Mouse (Mus musculus) hindbrain, embryonic 11.5 days (tissue): ENCODE results near the gene Dner. TPM values are rescaled to one million over a fixed set of nuclear protein-coding genes. Genes with fewer than 3 reads are reported as not detected.

Experiments
- ATAC-seq: fragments of 200-750 bp; cut with Nextera tagmentation; 2 replicates; pipeline ENCODE4 v1.8.0; 2017; ENCODE audit warnings: mild to moderate bottlenecking, moderate TSS enrichment, moderate library complexity; ENCODE audit not compliant: low FRiP score
- DNase-seq: peaks from one replicate; pipeline ENCODE4 v3.0.0-alpha.2; 2015; ENCODE audit warnings: low spot score
- H3K27ac ChIP-seq: fragments of 300-500 bp; sonication (generic); 2 replicates; pipeline ENCODE4 v1.5.1; 2014; ENCODE audit warnings: mild to moderate bottlenecking, low read depth, low read length
- H3K27me3 ChIP-seq: fragments of 300-500 bp; sonication (generic); 2 replicates; pipeline ENCODE4 v1.6.1; 2014; ENCODE audit warnings: mild to moderate bottlenecking, low read length, moderate library complexity, mixed read lengths; ENCODE audit not compliant: control insufficient read depth, insufficient read depth
- H3K36me3 ChIP-seq: fragments of 300-500 bp; sonication (generic); 2 replicates; pipeline ENCODE4 v1.6.1; 2014; ENCODE audit warnings: mild to moderate bottlenecking, low read length, moderate library complexity, mixed read lengths; ENCODE audit not compliant: control insufficient read depth, insufficient read depth
- H3K4me1 ChIP-seq: fragments of 300-500 bp; sonication (generic); replicated peaks from 2 replicates; pipeline ENCODE4 v1.6.1; 2014; ENCODE audit warnings: low read length, mixed read lengths; ENCODE audit not compliant: control insufficient read depth, insufficient read depth
- H3K4me2 ChIP-seq: fragments of 300-500 bp; sonication (generic); replicated peaks from 2 replicates; pipeline ENCODE4 v1.6.1; 2014; ENCODE audit warnings: mild to moderate bottlenecking, low read depth, low read length
- H3K4me3 ChIP-seq: fragments of 300-500 bp; sonication (generic); 2 replicates; pipeline ENCODE4 v1.5.1; 2014; ENCODE audit warnings: low read depth, low read length
- H3K9ac ChIP-seq: fragments of 300-500 bp; sonication (generic); 2 replicates; pipeline ENCODE4 v1.6.1; 2014; ENCODE audit warnings: low read depth, low read length
- H3K9me3 ChIP-seq: fragments of 300-500 bp; sonication (generic); 2 replicates; pipeline ENCODE4 v1.6.1; 2016; ENCODE audit warnings: low read length; ENCODE audit not compliant: control insufficient read depth
- WGBS: fragments of 180-500 bp; shearing (Covaris S2); extraction: QIAGEN DNeasy Blood & Tissue Kit; methylation state at CpG from one replicate; pipeline ENCODE4 v1.1.7; 2014; 5-methylcytosine and 5-hydroxymethylcytosine counted together
- polyA plus RNA-seq: library from polyadenylated mRNA; unstranded; fragments of >200 nt; fragmentation: Nextera tagmentation; extraction: Ambion mirVana; gene quantifications from 2 replicates; pipeline ENCODE4 v1.2.1, GENCODE M21; 2014

Gene Dner
- polyA plus RNA-seq, 1 experiment from 2014 or later: 44.7 TPM

DNA sequence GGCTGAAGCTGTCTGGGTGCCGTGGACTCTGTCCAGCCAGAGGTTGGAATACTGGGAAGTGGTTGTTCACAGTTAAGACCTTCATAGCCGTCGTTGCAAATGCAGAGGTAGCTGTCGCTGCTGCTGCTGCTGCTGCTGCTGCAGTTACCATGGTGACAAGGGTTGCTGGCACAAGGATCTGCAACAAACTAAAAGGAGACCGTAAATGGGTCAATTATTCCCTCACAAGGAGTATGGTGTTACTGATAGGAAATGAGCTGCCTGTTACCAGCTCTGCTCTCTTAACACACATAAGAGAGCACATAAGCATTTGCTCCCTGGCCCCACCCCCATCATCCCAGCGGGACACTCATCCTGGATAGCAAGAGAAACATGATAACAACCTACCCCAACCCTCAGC, 110.6 kb downstream of the Dner start:
- Histone ChIP-seq H3K9me3 (no peaks in the 10 kb centered on the region), H3K36me3 (no peaks in the 10 kb centered on the region), H3K4me1 (0 out of 2 replicates have a peak, but pooled peaks cover 2% of the 10 kb centered on the region), H3K4me3 (no peak overlapping the region), H3K27ac (no peak overlapping the region), H3K9ac (no peak overlapping the region), H3K27me3 (no peaks in the 10 kb centered on the region), H3K4me2 (no peak overlapping the region)
- ATAC-seq (peak; percentile 58), DNase-seq (peak; percentile 25)
- WGBS: 7% methylated on average over 6 of the region's 6 CpGs

DNA sequence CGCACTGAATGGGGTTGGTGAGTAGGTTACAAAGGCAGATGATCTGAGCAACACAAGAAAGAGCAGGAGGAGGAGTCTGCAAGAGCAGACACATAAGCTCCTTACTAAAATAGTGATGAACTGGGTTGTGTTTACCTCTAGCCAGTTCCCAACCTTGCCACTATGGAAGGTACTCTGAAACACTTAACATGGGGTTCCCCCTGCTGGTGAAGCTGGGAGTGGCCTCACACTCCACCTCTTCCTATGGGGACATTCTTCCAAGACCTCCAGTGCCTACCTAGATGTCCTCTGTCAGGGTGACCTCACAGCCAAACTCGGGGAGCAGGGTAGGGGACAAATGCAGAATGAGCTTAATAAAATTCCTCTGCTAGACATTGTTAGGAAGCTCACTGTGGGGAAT, 114.2 kb downstream of the Dner start:
- no peak overlapping the region for H3K9ac ChIP-seq
- 49% methylated on average over 2 of the region's 2 CpGs for WGBS
- no peaks in the 10 kb centered on the region for H3K9me3 ChIP-seq
- no peak overlapping the region for H3K4me2 ChIP-seq
- ATAC-seq (peak; percentile 36; the same call in 1 of the 2 replicates), DNase-seq (peak; percentile 58)
- no peaks in the 10 kb centered on the region for H3K36me3 ChIP-seq
- no peak overlapping the region for H3K27ac ChIP-seq
- no peak overlapping the region for H3K4me3 ChIP-seq
- no peaks in the 10 kb centered on the region for H3K27me3 ChIP-seq
- 0 out of 2 replicates have a peak, but pooled peaks cover 2% of the 10 kb centered on the region for H3K4me1 ChIP-seq

DNA sequence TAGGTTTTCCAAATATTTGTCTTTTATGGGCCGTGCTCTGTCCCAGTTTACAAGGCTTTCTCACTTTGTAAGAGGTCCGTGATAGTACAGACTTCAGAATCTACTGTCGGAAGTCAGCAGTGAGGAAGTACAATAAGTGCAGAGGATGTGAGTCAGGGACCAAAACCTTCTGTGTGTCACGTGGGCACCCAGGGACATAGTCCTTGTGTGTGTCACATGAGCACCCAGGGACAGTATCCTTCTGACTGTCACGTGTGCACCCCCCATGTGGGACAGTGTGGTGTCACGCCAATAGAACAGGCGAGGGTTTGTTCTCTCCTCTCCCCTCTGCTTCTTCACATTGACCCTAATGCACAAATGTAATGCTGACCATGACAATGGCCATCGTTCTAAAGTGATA, 134.2 kb downstream of the Dner start:
- H3K27ac ChIP-seq: no peak overlapping the region
- ATAC-seq (no peak), DNase-seq (no peak)
- no peak overlapping the region for H3K4me3 ChIP-seq
- H3K9me3 ChIP-seq: no peaks in the 10 kb centered on the region
- H3K27me3 ChIP-seq: no peaks in the 10 kb centered on the region
- no peaks in the 10 kb centered on the region for H3K4me1 ChIP-seq
- 86% methylated on average over 8 of the region's 8 CpGs for WGBS
- H3K9ac ChIP-seq: no peak overlapping the region
- H3K36me3 ChIP-seq: no peaks in the 10 kb centered on the region
- H3K4me2 ChIP-seq: no peak overlapping the region

DNA sequence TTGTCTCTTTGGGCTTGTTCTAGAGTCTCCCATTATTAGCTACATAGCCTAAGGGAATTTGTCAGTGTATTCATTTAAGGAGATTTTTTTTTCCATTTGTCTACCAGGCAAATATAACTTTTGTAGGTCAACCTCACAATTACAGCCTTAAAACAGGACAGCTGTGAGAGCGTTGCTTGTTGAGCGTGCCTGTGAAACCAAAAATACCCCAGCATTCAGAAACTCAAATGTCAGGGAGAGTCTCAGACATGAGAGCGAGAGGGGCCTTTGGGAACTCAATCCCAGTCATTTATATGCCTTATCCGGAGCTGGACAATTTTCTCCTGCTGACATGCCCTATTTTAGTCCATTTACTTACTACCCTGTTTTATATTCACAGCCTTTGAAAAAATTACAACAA, 134.6 kb downstream of the Dner start:
- Histone ChIP-seq H3K9ac (no peak overlapping the region), H3K9me3 (no peaks in the 10 kb centered on the region), H3K27ac (no peak overlapping the region), H3K4me3 (no peak overlapping the region), H3K27me3 (no peaks in the 10 kb centered on the region), H3K4me1 (no peaks in the 10 kb centered on the region), H3K36me3 (no peaks in the 10 kb centered on the region), H3K4me2 (no peak overlapping the region)
- ATAC-seq (no peak), DNase-seq (no peak)
- WGBS: 79% methylated on average over 4 of the region's 4 CpGs

DNA sequence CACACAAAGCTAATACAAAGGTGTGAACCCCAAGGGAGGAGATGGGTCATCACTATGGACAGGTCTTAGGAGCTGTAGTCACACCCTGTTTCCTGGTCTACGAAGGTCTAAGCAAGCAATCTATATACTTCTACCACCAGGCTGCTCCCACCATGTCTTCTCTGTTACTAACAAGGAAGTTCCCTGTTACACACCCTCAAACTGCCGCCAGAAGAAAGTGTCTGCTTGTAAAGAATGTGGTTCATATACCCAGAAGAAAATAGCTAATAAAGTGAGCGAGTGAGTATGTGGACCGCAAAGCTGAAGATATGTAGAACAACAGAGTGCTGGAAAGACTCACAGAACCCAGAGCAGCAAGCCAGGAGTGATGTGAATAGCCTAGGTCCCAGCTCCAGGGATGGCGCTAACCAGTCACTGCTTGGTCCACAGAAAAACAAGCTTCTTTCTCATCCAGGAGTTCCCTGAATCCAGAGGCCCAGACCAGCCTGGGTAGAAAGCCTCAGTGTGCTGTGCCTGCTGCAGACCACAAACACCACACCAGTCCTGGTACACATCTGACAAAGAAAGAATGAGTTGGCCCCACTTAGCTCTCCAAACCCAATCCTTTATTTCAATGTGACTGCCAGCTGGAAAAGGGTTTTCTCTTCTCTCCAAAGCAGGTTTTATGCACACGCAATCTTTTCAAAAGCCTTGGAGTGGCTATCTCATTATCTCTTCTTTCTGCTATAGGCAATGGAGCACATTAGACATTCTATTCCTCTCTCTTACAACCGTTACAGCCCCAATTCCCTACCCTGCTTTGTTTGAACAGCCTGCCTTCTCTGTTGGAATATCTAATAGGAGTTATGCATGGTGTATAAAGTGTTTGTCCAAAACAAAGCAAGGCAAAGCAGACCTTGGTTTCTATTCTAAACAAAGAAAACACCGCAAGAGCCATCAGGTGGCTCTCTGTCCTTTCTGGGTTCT, 139.2 kb downstream of the Dner start:
- Histone ChIP-seq H3K27ac (no peak overlapping the region), H3K4me2 (no peak overlapping the region), H3K4me1 (no peaks in the 10 kb centered on the region), H3K27me3 (no peaks in the 10 kb centered on the region), H3K9ac (no peak overlapping the region), H3K4me3 (no peak overlapping the region), H3K9me3 (no peaks in the 10 kb centered on the region), H3K36me3 (no peaks in the 10 kb centered on the region)
- DNase-seq (no peak), ATAC-seq (no peak)
- WGBS: 81% methylated on average over 8 of the region's 8 CpGs

- WGBS: 96% methylated on average over 3 of the region's 3 CpGs
- DNase-seq: no peak
- ATAC-seq: no peak
- Histone ChIP-seq H3K36me3 (no peaks in the 10 kb centered on the region), H3K4me1 (no peaks in the 10 kb centered on the region), H3K9me3 (no peaks in the 10 kb centered on the region), H3K4me3 (no peak overlapping the region), H3K27me3 (no peaks in the 10 kb centered on the region), H3K4me2 (no peak overlapping the region), H3K9ac (no peak overlapping the region), H3K27ac (no peak overlapping the region)
Observed at GRCm38 (mm10) chr1:84552005-84552404, 144.0 kb downstream of the Dner start.

DNA sequence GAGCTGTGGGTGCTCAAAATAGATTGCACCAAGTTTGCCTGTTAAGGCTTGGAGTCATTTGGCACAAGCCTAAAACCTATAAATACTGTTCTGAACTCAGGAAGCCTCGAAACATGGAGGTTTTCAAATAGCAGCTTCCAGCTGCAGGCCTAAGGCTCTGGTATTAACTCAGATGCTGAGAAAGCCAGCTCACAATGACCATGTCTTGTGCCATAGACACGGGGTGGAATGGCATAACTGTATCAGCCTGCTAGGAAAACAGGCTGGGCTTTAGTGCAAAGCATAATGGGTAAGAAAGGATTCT, 146.0 kb downstream of the Dner start:
- Histone ChIP-seq H3K27ac (no peak overlapping the region), H3K36me3 (no peaks in the 10 kb centered on the region), H3K4me1 (no peaks in the 10 kb centered on the region), H3K9ac (no peak overlapping the region), H3K27me3 (no peaks in the 10 kb centered on the region), H3K4me2 (no peak overlapping the region), H3K4me3 (no peak overlapping the region), H3K9me3 (no peaks in the 10 kb centered on the region)
- DNase-seq (no peak), ATAC-seq (no peak)
- 71% methylated on average over 2 of the region's 2 CpGs for WGBS

DNA sequence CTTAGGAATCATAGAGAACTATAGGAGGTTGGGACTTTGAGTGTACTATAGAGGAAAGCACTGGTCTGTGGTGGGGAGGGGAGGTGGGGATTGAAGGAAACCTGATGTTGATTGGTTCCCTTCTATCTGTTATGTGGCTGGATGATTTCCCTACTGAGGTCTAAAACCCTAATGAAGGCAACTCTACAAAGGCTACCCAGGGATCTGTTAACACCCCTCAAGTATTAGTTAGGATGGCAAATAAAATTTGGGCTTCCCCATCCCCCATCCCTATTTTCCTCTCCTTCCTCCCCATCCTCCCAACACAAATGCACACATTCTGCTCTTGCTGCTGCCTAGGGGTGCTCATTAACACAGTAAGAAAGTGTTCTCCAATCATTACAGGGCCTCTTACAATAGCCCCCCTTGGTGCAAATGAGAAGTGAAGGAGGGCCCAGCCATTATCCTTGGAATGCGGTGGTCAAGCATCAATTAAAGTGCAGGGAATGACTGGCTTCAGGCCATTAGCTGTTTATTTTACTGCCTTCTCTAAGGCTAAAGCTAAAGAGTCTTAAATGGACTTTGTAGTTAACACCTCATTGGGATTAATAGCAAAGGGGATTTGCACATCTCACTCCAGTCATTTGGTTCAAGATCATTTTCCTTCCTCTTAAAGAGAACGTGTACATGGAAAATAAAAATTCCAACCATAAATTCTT, 146.5 kb downstream of the Dner start:
- no peak overlapping the region for H3K4me2 ChIP-seq
- WGBS: 28% methylated on average over 2 of the region's 2 CpGs
- H3K27me3 ChIP-seq: no peaks in the 10 kb centered on the region
- H3K36me3 ChIP-seq: no peaks in the 10 kb centered on the region
- no peak overlapping the region for H3K27ac ChIP-seq
- no peaks in the 10 kb centered on the region for H3K9me3 ChIP-seq
- H3K9ac ChIP-seq: no peak overlapping the region
- no peaks in the 10 kb centered on the region for H3K4me1 ChIP-seq
- H3K4me3 ChIP-seq: no peak overlapping the region
- no peak for ATAC-seq
- no peak for DNase-seq

GRCm38 (mm10) chr1:84536069-84536468, 160.0 kb downstream of the Dner start:
- no peak for DNase-seq
- Histone ChIP-seq H3K4me2 (no peak overlapping the region), H3K4me3 (no peak overlapping the region), H3K4me1 (no peaks in the 10 kb centered on the region), H3K9ac (no peak overlapping the region), H3K36me3 (no peaks in the 10 kb centered on the region), H3K27ac (no peak overlapping the region), H3K9me3 (no peaks in the 10 kb centered on the region), H3K27me3 (no peaks in the 10 kb centered on the region)
- WGBS: 53% methylated on average over 4 of the region's 4 CpGs
- ATAC-seq: no peak
